Mouse (Mus musculus) intestine, embryonic 16.5 days (tissue): ENCODE measurements around the gene Mylk. TPM values are rescaled to one million over a fixed set of nuclear protein-coding genes. Genes with fewer than 3 reads are reported as not detected.

Experiments used
- ATAC-seq: fragments of 200-750 bp; cut with Nextera tagmentation; 2 replicates; pipeline ENCODE4 v1.8.0; 2017; ENCODE audit warnings: moderate TSS enrichment, moderate library complexity
- H3K27ac ChIP-seq: fragments of 300-500 bp; sonication (generic); 2 replicates; pipeline ENCODE4 v1.5.1; 2014; ENCODE audit warnings: mild to moderate bottlenecking, low read length
- H3K27me3 ChIP-seq: fragments of 300-500 bp; sonication (generic); replicated peaks from 2 replicates; pipeline ENCODE4 v1.6.1; 2014; ENCODE audit warnings: low read length, control low read depth, mixed read lengths; ENCODE audit not compliant: control insufficient read depth, insufficient read depth
- H3K36me3 ChIP-seq: fragments of 300-500 bp; sonication (generic); 2 replicates; pipeline ENCODE4 v1.6.1; 2014; ENCODE audit warnings: low read length, control low read depth; ENCODE audit not compliant: control insufficient read depth, insufficient read depth
- H3K4me1 ChIP-seq: fragments of 300-500 bp; sonication (generic); 2 replicates; pipeline ENCODE4 v1.6.1; 2014; ENCODE audit warnings: low read length, control low read depth, mixed read lengths; ENCODE audit not compliant: control insufficient read depth, insufficient read depth
- H3K4me2 ChIP-seq: fragments of 300-500 bp; sonication (generic); 2 replicates; pipeline ENCODE4 v1.6.1; 2014; ENCODE audit warnings: low read depth, low read length, control low read depth
- H3K4me3 ChIP-seq: fragments of 300-500 bp; sonication (generic); 2 replicates; pipeline ENCODE4 v1.5.1; 2014; ENCODE audit warnings: mild to moderate bottlenecking, low read length
- H3K9ac ChIP-seq: fragments of 300-500 bp; sonication (generic); 2 replicates; pipeline ENCODE4 v1.6.1; 2014; ENCODE audit warnings: low read depth, low read length
- H3K9me3 ChIP-seq: fragments of 300-500 bp; sonication (generic); 2 replicates; pipeline ENCODE4 v1.6.1; 2016; ENCODE audit warnings: low read length, control low read depth; ENCODE audit not compliant: control insufficient read depth
- WGBS: fragments of 180-500 bp; shearing (Covaris S2); extraction: QIAGEN DNeasy Blood & Tissue Kit; methylation state at CpG from one replicate; pipeline ENCODE4 v1.1.7; 2014; 5-methylcytosine and 5-hydroxymethylcytosine counted together
- polyA plus RNA-seq: library from polyadenylated mRNA; unstranded; fragments of >200 nt; fragmentation: Nextera tagmentation; extraction: Ambion mirVana; gene quantifications from 2 replicates; pipeline ENCODE4 v1.2.1, GENCODE M21; 2015

Mylk gene
- polyA plus RNA-seq, 1 experiment from 2014 or later = 397 TPM

GRCm38 (mm10) chr16:34763959-34764591 is 19.1 kb downstream of the Mylk start:
- Histone ChIP-seq H3K9me3 (no peaks in the 10 kb centered on the region), H3K9ac (no peak overlapping the region), H3K27ac (no peak overlapping the region), H3K4me3 (no peak overlapping the region), H3K4me2 (no peak overlapping the region), H3K4me1 (no peaks in the 10 kb centered on the region), H3K36me3 (no peaks in the 10 kb centered on the region), H3K27me3 (no peaks in the 10 kb centered on the region)
- ATAC-seq = no peak
- 87% methylated on average over 9 of the region's 9 CpGs for WGBS

DNA sequence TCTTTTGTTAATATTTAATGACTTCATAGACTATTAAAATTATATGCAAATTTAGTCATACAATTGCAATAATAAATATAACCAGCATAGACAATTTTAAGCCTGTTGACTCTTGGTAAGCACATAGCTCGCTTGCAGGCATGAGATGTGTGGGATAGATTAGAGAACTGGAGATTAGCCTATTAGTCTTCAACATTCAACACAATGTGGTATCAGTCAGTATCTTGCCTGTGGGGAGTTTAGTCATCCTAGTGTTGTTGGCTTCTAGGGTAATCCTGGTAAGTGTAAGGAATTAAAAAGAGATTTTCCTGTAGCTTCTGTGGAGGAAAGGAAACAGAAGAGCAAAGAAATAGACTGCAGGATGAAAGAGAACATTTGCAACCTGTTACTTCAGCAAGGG is 20.7 kb downstream of the Mylk start:
- Histone ChIP-seq H3K27ac (no peak overlapping the region), H3K36me3 (no peaks in the 10 kb centered on the region), H3K9me3 (no peaks in the 10 kb centered on the region), H3K4me1 (no peaks in the 10 kb centered on the region), H3K27me3 (no peaks in the 10 kb centered on the region), H3K9ac (no peak overlapping the region), H3K4me2 (no peak overlapping the region), H3K4me3 (no peak overlapping the region)
- no peak for ATAC-seq
- WGBS = 82% methylated on average over 1 of the region's 1 CpGs

GRCm38 (mm10) chr16:34766193-34766592 is 21.2 kb downstream of the Mylk start:
- H3K9me3 ChIP-seq = no peaks in the 10 kb centered on the region
- no peak overlapping the region for H3K27ac ChIP-seq
- ATAC-seq = no peak
- no peaks in the 10 kb centered on the region for H3K36me3 ChIP-seq
- no peaks in the 10 kb centered on the region for H3K4me1 ChIP-seq
- H3K9ac ChIP-seq = no peak overlapping the region
- 89% methylated on average over 1 of the region's 1 CpGs for WGBS
- H3K4me2 ChIP-seq = no peak overlapping the region
- H3K27me3 ChIP-seq = no peaks in the 10 kb centered on the region
- no peak overlapping the region for H3K4me3 ChIP-seq

- WGBS = 91% methylated on average over 2 of the region's 2 CpGs
- ATAC-seq = no peak
- Histone ChIP-seq H3K27ac (no peak overlapping the region), H3K4me3 (no peak overlapping the region), H3K9ac (no peak overlapping the region), H3K9me3 (no peaks in the 10 kb centered on the region), H3K4me1 (no peaks in the 10 kb centered on the region), H3K4me2 (no peak overlapping the region), H3K36me3 (no peaks in the 10 kb centered on the region), H3K27me3 (no peaks in the 10 kb centered on the region)
Observed at GRCm38 (mm10) chr16:34767443-34767842, 22.4 kb downstream of the Mylk start.

DNA sequence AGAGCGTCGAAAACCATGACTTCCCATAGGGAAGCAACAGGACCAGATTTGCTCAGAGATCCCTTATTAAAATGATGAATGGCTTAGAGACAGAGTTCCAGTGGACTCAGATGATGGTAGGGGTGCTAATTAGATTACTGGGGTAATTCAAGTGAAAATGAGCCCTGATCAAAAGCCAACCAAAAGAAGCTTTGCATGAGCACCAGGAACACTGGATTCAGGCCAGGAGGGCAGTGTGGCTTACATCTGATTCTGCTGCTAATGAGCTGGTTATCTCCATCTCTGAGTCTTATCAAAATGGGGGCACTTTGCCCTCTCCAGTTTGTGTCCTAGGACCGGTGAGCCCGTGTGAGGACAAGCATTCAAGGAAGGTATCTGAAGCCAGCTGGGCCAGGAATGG is 23.4 kb downstream of the Mylk start:
- Histone ChIP-seq H3K9me3 (no peaks in the 10 kb centered on the region), H3K27ac (no peak overlapping the region), H3K27me3 (no peaks in the 10 kb centered on the region), H3K9ac (no peak overlapping the region), H3K4me3 (no peak overlapping the region), H3K36me3 (no peaks in the 10 kb centered on the region), H3K4me2 (no peak overlapping the region), H3K4me1 (no peaks in the 10 kb centered on the region)
- 73% methylated on average over 4 of the region's 4 CpGs for WGBS
- ATAC-seq = no peak

DNA sequence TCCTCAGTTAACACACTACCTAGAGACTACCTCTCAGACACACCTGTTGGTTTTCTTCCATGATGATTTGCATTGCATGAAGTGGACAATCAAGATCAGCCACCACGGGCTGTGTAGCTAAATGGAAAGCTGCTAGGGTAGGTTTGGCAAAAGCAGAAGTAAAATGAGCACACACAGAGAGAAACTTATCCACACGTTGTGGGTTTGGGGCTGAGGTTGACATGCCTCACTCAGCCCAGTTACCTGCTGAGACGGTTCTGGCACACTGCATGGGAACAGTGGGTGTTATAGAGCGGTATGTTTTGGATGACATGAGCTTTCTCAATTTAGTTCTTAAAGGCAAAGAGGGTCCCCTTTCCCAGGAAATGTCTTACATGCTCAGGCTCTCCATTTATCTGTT is 25.1 kb downstream of the Mylk start:
- Histone ChIP-seq H3K27me3 (no peaks in the 10 kb centered on the region), H3K4me2 (no peak overlapping the region), H3K27ac (no peak overlapping the region), H3K4me1 (no peaks in the 10 kb centered on the region), H3K9me3 (no peaks in the 10 kb centered on the region), H3K36me3 (no peaks in the 10 kb centered on the region), H3K4me3 (no peak overlapping the region), H3K9ac (no peak overlapping the region)
- 89% methylated on average over 4 of the region's 4 CpGs for WGBS
- no peak for ATAC-seq

DNA sequence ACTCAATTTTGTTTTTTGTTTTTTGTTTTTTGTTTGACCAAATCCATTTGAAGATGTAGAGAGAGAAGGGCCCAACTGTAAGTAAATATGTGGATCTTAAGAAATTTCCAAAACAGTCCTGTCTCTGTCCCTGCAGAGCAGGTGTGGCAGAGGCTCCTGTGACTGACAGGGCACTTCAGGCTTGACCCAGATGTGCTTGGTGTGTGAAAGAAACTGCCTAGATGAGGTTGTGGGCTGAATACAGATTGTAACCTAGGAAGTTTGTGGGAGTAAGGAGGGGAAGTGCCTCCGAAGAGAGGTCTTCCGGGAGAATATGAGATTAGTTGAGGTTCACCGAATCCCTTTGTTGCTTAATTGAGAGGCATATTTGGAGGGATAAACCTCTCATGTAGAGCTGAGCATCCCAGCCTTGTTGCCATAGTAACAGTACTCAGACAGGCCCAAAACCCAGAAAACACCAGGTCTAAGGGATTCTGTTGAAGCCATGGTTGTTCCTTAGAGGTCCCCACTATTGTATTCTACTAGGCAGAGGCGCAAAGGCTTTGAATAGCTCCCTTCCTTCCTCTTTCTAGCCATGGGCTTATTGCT is 27.5 kb downstream of the Mylk start:
- Histone ChIP-seq H3K27ac (no peak overlapping the region), H3K9ac (no peak overlapping the region), H3K4me3 (no peak overlapping the region), H3K36me3 (no peaks in the 10 kb centered on the region), H3K4me2 (no peak overlapping the region), H3K27me3 (no peaks in the 10 kb centered on the region), H3K9me3 (no peaks in the 10 kb centered on the region), H3K4me1 (no peaks in the 10 kb centered on the region)
- WGBS = 75% methylated on average over 4 of the region's 4 CpGs
- ATAC-seq = no peak

GRCm38 (mm10) chr16:34782442-34782841 is 37.4 kb downstream of the Mylk start:
- Histone ChIP-seq H3K36me3 (no peaks in the 10 kb centered on the region), H3K27ac (no peak overlapping the region), H3K9me3 (no peaks in the 10 kb centered on the region), H3K27me3 (no peaks in the 10 kb centered on the region), H3K4me2 (no peak overlapping the region), H3K4me1 (no peaks in the 10 kb centered on the region), H3K4me3 (no peak overlapping the region), H3K9ac (no peak overlapping the region)
- WGBS = 61% methylated on average over 1 of the region's 1 CpGs
- no peak for ATAC-seq

- no peaks in the 10 kb centered on the region for H3K36me3 ChIP-seq
- H3K9ac ChIP-seq = no peak overlapping the region
- no peaks in the 10 kb centered on the region for H3K9me3 ChIP-seq
- H3K4me3 ChIP-seq = no peak overlapping the region
- WGBS = 94% methylated on average over 5 of the region's 5 CpGs
- ATAC-seq = no peak
- no peaks in the 10 kb centered on the region for H3K4me1 ChIP-seq
- H3K4me2 ChIP-seq = no peak overlapping the region
- H3K27ac ChIP-seq = no peak overlapping the region
- H3K27me3 ChIP-seq = no peaks in the 10 kb centered on the region
Observed at GRCm38 (mm10) chr16:34783536-34783935, 38.5 kb downstream of the Mylk start.

DNA sequence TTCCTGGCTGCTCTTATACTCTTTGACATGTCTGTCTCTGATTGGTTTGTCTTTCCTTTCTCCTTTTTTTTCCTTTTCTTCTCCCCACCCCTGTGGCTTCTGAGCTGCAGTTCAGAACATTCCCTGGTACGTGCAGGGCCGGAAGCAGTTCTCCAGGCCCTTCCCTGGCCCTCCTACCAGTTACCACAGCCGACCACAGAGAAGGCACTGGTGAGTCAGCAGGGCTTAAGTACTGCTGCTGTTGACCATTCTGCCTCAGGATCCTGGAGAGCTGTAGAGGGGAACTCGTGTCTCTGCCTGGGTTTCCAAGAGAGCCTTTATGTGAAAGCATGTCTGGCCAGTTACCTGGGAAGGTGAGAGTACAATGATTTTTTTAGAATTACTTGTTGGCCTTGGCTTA is 39.7 kb downstream of the Mylk start:
- 64% methylated on average over 4 of the region's 4 CpGs for WGBS
- Histone ChIP-seq H3K4me2 (no peak overlapping the region), H3K9me3 (no peaks in the 10 kb centered on the region), H3K9ac (no peak overlapping the region), H3K27ac (no peak overlapping the region), H3K4me1 (no peaks in the 10 kb centered on the region), H3K4me3 (no peak overlapping the region), H3K27me3 (no peaks in the 10 kb centered on the region), H3K36me3 (no peaks in the 10 kb centered on the region)
- no peak for ATAC-seq
